Mouse (Mus musculus) thymus, postnatal 25 days (tissue): ENCODE data around the gene Havcr1.
"Not testable (repeated sequence)": the region's sequence is repeated elsewhere in the genome, so short reads cannot be mapped to it uniquely, and the experiment has no call there.

ENCODE experiments used
- DNase-seq: peaks from one replicate; pipeline ENCODE4 v3.0.0; 2022

The Havcr1 gene

GRCm38 (mm10) chr11:46735076-46735475, at the start of gene Havcr1:
Gene Havcr1 (plus strand): TSS chr11:46735080.
- DNase-seq, result not testable (repeated sequence)

GRCm38 (mm10) chr11:46690136-46690535, 44.7 kb upstream of the Havcr1 start:
- no peak for DNase-seq

DNA sequence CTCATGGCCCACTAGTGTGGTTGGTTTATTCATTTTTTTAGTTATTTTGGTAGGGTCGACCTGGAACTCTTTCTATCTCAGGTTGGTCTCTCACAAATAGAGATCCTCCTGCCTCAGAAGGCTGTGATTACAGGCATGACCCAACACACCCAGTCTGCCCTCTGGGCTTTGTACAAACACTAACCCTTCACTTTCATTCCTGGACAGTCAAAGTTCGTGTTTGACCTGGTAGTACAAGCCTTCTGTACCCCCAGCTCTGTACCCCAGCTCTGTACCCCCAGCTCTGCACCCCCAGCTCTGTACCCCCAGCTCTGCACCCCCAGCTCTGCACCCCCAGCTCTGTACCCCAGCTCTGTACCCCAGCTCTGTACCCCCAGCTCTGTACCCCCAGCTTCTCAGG, 39.0 kb upstream of the Havcr1 start:
- not testable (repeated sequence) for DNase-seq

GRCm38 (mm10) chr11:46697433-46698277, 37.2 kb upstream of the Havcr1 start:
- no peak for DNase-seq

DNA sequence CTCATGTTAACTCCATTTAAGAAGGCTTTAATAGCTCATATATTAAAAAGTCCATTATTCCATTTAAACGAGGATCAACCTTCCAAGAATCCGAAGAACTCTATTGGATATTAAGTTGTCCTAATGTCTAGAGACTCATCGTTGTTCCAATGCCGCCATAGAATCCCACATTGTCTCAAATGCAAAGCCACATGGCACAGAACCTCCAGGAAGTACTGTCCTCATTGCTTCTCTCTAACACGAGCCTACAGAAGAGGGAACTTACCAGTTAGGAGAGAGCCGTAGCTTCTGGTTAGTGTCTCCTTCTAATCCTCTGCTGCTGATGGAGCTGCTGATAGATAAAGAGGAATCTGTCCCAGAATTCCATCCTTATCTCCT, 36.6 kb upstream of the Havcr1 start:
- DNase-seq, result no peak

- DNase-seq, result no peak
These were observed 36.0 kb upstream of the Havcr1 start for GRCm38 (mm10) chr11:46698830-46699229.

DNA sequence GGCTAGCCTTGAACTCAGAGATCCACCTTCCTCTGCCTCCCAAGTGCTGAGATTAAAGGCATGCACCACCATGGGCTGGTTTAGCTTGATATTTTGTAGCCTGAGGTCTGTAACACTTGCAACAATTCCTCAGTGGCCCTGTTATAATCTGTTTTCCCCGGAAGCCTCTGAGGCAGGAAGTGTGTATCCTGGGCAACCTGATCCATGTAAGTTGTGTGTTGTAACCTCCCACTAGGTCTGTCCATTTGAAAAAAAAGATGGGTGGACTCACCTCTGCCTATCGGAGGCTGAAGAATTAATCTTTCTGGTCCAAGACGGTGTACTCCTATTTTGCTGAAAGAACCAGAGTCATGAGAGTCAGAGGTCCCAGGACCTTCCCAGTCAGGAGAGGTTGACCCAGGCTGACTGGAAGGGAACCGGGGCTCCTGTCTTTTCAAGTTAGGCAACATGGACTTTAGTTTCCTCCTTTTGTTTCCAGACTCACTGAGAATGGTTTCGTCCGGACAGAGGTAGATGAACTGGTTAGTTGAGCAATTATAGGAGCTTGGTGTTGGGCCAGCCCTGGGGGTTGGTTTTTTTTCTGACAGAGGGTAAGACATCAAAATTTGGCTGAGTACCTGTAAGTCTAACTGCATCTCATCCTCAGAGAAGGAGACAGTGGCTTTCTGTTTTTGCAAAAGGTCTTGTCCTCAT, 28.1 kb upstream of the Havcr1 start, which contains the start of gene Timd2:
Gene Timd2 (minus strand): TSS at position 398 of the 693 bp plus-strand sequence.
- no peak for DNase-seq

GRCm38 (mm10) chr11:46731541-46732070, 3.3 kb upstream of the Havcr1 start:
- no peak for DNase-seq

- DNase-seq, result peak; percentile 6
These were observed 1.6 kb upstream of the Havcr1 start for GRCm38 (mm10) chr11:46733242-46733789.

- DNase-seq, result no peak
These were observed 263 bp upstream of the Havcr1 start for GRCm38 (mm10) chr11:46734617-46735016.

DNA sequence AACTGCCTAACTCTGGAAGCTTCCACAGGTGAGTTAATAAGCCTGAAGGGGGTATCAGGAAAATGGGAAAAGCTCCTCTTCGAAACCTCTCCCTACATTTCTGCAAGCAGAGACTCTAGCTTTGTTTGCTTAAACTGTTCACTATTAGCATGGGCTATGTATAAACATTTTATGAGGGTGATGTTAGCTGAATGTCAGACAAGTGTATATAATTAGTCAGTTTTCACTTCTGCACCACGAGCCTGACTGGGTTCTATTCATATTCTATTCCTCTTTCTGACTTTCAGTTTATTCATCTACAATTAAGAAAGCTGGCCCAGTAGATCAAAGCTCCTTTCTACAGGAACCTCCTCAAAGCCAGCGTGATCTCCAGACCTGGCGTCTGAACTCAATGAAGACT, 4.6 kb downstream of the Havcr1 start:
- DNase-seq, result no peak

GRCm38 (mm10) chr11:46740886-46741285, 6.0 kb downstream of the Havcr1 start:
- DNase-seq, result no peak

DNA sequence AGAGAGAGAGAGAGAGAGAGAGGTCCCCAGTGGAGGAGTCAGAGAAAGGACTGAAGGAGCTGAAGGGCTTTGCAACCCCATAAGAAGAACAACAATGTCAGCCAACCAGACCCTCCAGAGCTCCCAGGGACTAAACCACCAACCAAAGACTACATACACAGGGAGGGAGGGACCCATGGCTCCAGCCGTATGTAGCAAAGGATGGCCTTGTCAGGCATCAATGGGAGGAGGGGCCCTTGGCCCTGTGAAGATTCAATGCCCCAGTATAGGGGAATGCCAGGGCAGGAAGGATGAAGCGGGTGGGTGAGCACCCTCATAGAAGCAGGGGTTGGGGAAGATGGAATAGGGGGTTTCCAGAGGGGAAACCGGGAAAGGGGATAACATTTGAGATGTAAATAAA, 6.8 kb downstream of the Havcr1 start:
- DNase-seq, result no peak

- DNase-seq, result no peak
These were observed 13.1 kb downstream of the Havcr1 start for GRCm38 (mm10) chr11:46747996-46748395.

GRCm38 (mm10) chr11:46753662-46754061, 18.8 kb downstream of the Havcr1 start:
- DNase-seq, result no peak

GRCm38 (mm10) chr11:46754669-46755068, 19.8 kb downstream of the Havcr1 start:
- no peak for DNase-seq

DNA sequence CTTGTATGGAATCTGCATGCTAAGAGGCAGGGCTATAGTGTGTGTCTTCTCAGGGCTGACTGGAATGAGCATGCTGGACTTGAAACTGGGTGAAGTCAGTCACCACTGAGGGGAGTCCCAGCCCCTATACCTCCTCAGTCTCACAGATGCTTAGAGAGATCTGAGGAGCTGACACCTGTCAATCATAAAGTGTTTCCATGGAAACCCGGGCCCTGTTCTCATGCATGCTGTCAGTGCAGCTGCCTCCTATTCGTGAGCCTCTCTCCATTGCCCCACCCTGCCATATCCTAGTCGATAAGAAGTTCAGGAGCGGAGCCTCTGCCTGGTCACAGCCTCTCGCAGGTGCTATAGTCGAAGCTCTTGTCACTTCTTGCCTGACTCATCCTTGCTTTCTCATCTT, 20.8 kb downstream of the Havcr1 start:
- not testable (repeated sequence) for DNase-seq

GRCm38 (mm10) chr11:46776879-46777278, 42.0 kb downstream of the Havcr1 start:
- DNase-seq, result no peak

GRCm38 (mm10) chr11:46779811-46780210, 44.9 kb downstream of the Havcr1 start:
- no peak for DNase-seq

GRCm38 (mm10) chr11:46804440-46804839, 69.6 kb downstream of the Havcr1 start:
- DNase-seq, result no peak

GRCm38 (mm10) chr11:46810511-46810910, 75.6 kb downstream of the Havcr1 start, which contains the start of gene Timd4:
Gene Timd4 (plus strand): TSS chr11:46810800.
- no peak for DNase-seq

- no peak for DNase-seq
These were observed 82.8 kb downstream of the Havcr1 start for GRCm38 (mm10) chr11:46817692-46818091.

DNA sequence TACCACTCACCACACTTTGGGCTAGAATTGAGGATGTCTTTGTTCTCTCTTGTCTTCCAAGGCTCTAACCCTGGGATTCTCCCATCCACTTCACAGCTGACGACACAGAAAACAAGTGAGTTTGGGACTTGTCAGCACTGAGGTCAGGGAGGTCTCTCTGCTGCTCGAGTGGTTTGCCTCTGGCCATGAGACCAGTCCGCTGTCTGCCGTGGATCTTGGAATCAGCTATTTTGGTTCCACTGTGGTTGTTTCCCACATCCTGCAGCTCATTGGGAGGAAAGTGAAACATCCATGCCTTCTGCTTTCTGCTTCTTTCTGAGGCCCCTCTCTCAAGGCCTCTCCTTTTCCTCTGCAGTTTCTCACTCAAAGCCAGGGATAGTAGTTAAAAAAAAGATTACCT, 85.0 kb downstream of the Havcr1 start:
- DNase-seq, result no peak
